Mouse (Mus musculus) megakaryocyte, embryonic 14.5 days (primary cell): ENCODE measurements around the gene Auh. TPM values are rescaled to one million over a fixed set of nuclear protein-coding genes. Genes with fewer than 3 reads are reported as not detected.

Experiments
- H3K27me3 ChIP-seq: replicated peaks from 2 replicates; pipeline ENCODE3; 2012; ENCODE audit warnings: inconsistent platforms
- H3K36me3 ChIP-seq: replicated peaks from 2 replicates; pipeline ENCODE3; 2012; ENCODE audit warnings: low read length, inconsistent platforms, mixed read lengths
- H3K4me1 ChIP-seq: 2 replicates; pipeline ENCODE4 v1.6.1; 2012; ENCODE audit warnings: inconsistent platforms
- H3K4me3 ChIP-seq: replicated peaks from 2 replicates; pipeline ENCODE3; 2012; ENCODE audit warnings: moderate library complexity, mild to moderate bottlenecking, inconsistent platforms
- H3K9me3 ChIP-seq: 2 replicates; pipeline ENCODE4 v1.6.1; 2012; ENCODE audit warnings: inconsistent platforms
- FLI1 ChIP-seq: IDR thresholded peaks from 2 replicates; pipeline ENCODE4 v1.6.1; 2012; ENCODE audit warnings: low read length, inconsistent platforms, mixed read lengths
- GATA1 ChIP-seq: IDR thresholded peaks from 3 replicates; pipeline ENCODE4 v1.6.1; 2012; ENCODE audit warnings: mixed read lengths, low read length, inconsistent platforms, borderline replicate concordance
- polyA plus RNA-seq: library from polyadenylated mRNA; stranded (reverse); fragments of >175 nt; gene quantifications from 2 replicates; pipeline ENCODE4 v1.2.3, GENCODE M21; 2012; ENCODE audit warnings: low replicate concordance; ENCODE audit not compliant: insufficient read depth

Gene Auh
- polyA plus RNA-seq, 1 experiment: 30.9 TPM

DNA sequence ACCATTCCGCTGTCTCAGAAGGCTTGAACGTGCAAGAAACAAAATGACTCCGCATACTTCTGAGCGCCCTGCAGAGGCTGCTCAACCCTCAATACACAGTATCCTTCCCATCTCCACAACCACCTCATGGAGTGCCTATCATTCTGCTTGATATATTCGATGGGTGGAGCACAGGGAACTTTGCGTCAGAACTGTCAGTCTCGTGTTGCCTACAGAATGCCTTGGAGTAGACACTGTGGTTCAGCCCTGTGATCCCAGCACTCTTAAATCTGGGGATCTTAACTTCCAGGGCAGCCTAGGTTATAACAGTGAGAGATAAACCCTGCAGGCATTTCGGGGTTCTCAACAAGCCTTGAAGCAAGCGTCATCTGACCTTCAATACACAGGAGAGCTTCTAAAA is 1.1 kb downstream of the Auh start:
- Histone ChIP-seq H3K27me3 (peaks cover 7% of the 10 kb centered on the region), H3K9me3 (no peaks in the 10 kb centered on the region), H3K4me3 (peak overlapping the region; percentile 100), H3K36me3 (peaks cover 33% of the 10 kb centered on the region), H3K4me1 (peaks cover 61% of the 10 kb centered on the region)
- TF ChIP-seq FLI1 (no peak), GATA1 (no peak)

DNA sequence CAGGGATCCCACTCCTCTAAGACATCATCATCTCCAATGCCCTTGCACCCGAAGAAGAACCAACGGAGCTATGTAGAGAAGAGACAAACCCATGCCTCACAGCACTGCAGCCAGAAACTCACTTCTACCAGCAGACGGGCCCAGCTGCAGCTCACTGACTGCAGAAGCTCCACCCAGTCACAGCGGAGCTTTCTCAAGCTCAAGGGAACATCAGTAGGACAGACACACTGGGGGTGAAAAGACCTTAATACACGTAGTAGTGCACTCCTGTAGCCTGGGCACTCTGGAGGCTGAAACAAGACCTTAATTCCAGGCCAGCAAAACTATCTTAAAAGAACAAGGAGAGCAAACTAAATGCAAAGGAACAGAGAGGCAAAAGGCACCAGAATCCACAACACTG is 5.0 kb downstream of the Auh start:
- Histone ChIP-seq H3K4me3 (no peak overlapping the region), H3K4me1 (peaks cover 87% of the 10 kb centered on the region), H3K27me3 (no peaks in the 10 kb centered on the region), H3K36me3 (peaks cover 61% of the 10 kb centered on the region), H3K9me3 (no peaks in the 10 kb centered on the region)
- no peak for TF ChIP-seq FLI1
- no peak for TF ChIP-seq GATA1

DNA sequence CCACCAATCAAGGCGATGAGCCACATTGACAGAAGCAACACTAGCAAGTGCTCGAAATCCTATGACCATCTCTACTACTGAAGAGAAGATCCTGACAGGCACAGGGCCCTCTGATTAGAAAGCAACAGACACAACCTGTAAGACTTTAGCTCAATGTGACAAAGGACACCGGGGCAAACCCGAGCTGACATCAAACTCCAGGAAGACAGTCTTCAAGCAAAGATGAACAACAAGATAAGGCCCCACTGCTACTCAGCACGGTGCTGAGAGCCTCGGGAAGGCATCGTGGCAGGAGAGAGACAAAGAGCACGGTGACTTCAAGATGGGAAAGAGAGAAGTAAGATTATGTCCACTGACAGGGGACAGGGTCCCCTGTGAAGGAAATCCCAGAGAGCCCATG is 7.5 kb downstream of the Auh start:
- H3K4me1 ChIP-seq: peaks cover 86% of the 10 kb centered on the region
- H3K27me3 ChIP-seq: no peaks in the 10 kb centered on the region
- H3K9me3 ChIP-seq: no peaks in the 10 kb centered on the region
- H3K36me3 ChIP-seq: peaks cover 78% of the 10 kb centered on the region
- TF ChIP-seq FLI1: no peak
- no peak for TF ChIP-seq GATA1
- H3K4me3 ChIP-seq: no peak overlapping the region

DNA sequence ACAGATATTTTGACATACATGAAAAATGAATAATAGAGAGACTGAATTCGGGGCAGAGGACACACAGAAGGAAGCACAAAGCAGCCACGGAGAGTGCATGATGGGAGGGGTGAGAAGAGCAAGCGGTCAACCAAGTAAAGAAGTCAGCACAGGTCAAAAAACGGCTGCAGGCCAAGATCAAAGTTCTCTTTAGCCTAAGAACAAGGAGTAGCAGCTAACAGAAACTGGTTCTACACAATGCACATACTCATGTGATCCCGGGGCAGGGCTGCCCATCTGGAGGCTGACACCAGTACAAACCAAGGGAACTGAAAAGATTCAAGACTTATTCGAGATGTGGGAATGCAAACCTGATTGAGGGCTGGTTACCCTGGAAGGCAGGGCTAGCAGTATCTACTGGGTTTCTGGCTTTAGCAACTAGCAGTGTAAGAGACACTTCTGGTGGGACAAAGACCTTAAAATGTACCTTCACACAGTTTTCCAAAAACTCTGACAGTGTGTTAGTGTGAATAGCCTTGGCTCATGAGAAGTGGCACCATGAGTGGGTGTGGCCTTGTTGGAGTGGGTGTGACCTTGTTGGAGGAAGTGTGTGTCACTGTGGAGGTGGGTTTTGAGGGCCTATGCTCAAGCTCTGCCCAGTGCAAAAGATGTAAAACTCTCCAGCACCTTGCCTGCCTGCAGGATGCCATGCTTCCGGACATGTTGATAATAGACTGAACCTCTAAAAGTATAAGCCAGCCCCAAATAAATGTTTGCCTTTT is 8.2 kb downstream of the Auh start:
- no peaks in the 10 kb centered on the region for H3K9me3 ChIP-seq
- H3K36me3 ChIP-seq: peaks cover 78% of the 10 kb centered on the region
- no peak for TF ChIP-seq FLI1
- no peak for TF ChIP-seq GATA1
- H3K27me3 ChIP-seq: no peaks in the 10 kb centered on the region
- H3K4me3 ChIP-seq: no peak overlapping the region
- H3K4me1 ChIP-seq: peaks cover 87% of the 10 kb centered on the region

DNA sequence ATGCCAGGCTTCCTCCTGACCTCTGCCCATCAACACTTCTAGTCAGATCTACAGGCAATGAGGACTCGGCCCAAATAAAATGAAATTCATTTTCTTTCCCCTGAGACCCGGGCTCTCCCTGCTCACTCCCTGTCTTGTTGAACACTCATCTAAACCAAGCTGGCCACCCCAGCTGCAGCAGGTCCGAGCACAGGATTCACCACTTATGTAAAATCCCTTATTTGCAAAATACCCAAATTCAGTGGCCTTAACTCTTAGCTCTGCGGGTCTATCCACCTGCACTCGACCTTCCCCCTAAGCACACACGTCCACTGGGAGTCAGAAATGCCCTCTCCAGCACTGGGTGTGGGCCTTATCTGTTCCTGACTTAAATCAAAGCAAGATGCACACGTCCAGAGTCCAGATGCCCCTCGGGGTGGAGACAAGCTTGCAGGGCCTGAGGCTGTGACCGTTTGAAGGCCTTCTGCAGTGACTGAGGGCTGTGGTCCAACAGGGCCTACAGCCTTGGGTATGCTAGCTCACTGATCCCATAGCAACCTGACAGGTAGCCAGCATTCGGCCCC is 9.6 kb downstream of the Auh start:
- Histone ChIP-seq H3K4me3 (no peak overlapping the region), H3K27me3 (no peaks in the 10 kb centered on the region), H3K9me3 (no peaks in the 10 kb centered on the region), H3K36me3 (peaks cover 77% of the 10 kb centered on the region), H3K4me1 (peaks cover 93% of the 10 kb centered on the region)
- TF ChIP-seq GATA1 (no peak), FLI1 (no peak)

DNA sequence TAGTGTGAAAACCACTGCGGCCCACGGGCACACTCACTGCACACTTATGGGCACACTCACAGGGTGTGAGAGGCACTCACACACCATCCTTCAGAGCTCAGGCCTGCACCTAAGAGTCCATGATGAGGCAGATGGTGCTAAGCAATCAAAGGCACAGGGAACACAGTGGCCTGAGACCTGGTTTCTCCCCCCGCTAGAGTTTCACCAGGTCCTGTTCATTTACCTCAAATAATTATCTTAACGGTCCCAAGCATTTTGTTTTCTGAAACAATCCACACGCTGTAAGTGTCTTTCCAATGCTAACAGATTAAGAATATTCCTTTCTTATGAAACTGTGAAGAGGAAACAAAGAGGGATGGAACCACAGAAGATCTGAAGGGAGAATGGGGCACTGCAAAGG is 11.1 kb downstream of the Auh start:
- H3K9me3 ChIP-seq: no peaks in the 10 kb centered on the region
- TF ChIP-seq GATA1 (no peak), FLI1 (no peak)
- no peaks in the 10 kb centered on the region for H3K27me3 ChIP-seq
- peaks cover 93% of the 10 kb centered on the region for H3K4me1 ChIP-seq
- peaks cover 75% of the 10 kb centered on the region for H3K36me3 ChIP-seq
- no peak overlapping the region for H3K4me3 ChIP-seq

DNA sequence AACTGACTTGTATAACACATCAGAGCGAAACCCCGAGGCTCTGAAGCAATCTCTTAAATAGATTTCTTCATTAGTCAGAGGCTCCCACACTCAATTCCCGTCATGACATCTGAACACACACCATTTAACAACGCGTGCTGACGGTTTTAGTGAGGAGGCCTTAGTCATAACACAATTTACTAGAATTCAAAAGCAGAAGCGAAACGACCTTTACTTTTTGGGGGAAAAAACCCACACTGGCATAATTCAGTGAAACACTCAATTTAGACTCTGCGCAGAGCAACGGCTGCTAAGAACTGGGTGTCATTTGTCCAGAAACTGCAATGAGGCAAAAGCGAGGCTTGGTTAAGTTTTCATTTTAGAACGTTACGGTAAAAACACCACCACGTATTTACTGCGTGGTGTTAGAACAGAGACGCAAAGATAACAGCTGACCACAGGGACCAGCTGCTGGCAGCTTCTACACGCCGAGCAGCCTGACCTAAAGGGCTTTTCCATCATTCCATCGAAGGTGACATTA is 14.8 kb downstream of the Auh start:
- peaks cover 82% of the 10 kb centered on the region for H3K36me3 ChIP-seq
- no peak for TF ChIP-seq FLI1
- TF ChIP-seq GATA1: no peak
- no peaks in the 10 kb centered on the region for H3K9me3 ChIP-seq
- H3K27me3 ChIP-seq: no peaks in the 10 kb centered on the region
- H3K4me3 ChIP-seq: peak overlapping the region; percentile 74
- peaks cover 92% of the 10 kb centered on the region for H3K4me1 ChIP-seq

DNA sequence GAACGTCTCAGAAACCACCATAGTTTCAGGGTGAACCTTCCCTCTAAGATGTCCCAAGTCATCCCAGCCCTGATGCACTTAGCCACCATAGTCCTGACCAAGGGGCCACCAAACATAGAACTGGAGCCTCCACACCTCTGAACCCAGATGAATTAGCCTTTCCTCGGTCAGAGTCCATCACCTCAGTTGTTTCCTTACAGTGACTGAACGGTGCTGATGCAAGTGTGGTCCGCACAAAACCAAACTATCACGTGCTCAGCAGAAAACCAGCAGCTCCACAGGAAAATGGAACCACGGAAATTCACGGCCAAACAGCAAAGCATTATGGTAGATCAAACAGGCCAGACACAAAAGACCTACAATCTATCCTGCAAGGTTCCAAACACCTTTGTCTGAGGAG is 15.6 kb downstream of the Auh start:
- H3K36me3 ChIP-seq: peaks cover 82% of the 10 kb centered on the region

DNA sequence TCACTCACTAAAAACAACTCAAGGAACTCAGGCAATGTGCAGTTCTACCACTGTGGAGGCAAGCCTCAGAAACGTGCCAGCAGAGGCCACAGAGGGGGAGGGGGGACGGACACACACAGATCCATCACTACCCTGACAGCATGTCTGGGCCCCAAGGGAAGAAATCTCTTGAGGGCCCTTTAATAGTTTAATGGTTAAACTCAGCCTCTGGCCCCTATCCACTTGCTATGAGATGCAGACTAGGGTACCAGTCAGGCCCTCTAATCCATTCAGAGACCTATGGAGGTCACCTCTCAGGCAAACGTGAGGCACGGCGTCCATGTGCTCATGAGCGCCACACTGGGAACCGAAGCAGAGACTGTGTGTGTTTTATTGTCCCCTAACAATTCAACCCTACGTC is 17.0 kb downstream of the Auh start:
- no peak for TF ChIP-seq FLI1
- TF ChIP-seq GATA1: no peak
- Histone ChIP-seq H3K36me3 (peaks cover 82% of the 10 kb centered on the region), H3K4me3 (no peak overlapping the region), H3K27me3 (no peaks in the 10 kb centered on the region), H3K4me1 (peaks cover 93% of the 10 kb centered on the region), H3K9me3 (peaks cover 4% of the 10 kb centered on the region; the same call in 1 of the 2 replicates)

More for the DNA sequence above, 15.6 kb downstream of the Auh start:
- Histone ChIP-seq H3K4me1 (peaks cover 92% of the 10 kb centered on the region), H3K4me3 (peak overlapping the region; percentile 18), H3K9me3 (no peaks in the 10 kb centered on the region), H3K27me3 (no peaks in the 10 kb centered on the region)
- TF ChIP-seq FLI1 (no peak), GATA1 (no peak)

DNA sequence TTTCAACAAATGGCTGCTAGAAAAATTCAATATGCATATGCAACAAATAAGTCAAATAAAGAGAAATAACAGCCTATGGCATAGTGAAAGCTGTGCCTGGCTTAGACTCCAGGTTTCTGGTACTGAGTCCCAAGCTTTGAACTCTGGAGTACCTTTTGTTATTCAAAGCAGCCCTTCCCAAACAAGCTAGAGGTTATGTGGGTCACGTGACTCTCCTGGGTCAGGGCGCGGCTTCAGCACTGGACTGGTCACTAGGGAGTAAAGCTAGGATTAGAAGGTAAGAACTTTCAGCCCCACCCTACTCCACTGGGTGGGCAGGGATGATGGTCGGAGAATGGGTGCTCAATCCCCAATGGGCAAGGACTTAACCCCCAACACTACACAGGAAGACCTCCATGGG is 18.2 kb downstream of the Auh start:
- Histone ChIP-seq H3K36me3 (peaks cover 83% of the 10 kb centered on the region), H3K4me3 (no peak overlapping the region), H3K27me3 (no peaks in the 10 kb centered on the region), H3K9me3 (peaks cover 7% of the 10 kb centered on the region; the same call in 1 of the 2 replicates), H3K4me1 (peaks cover 85% of the 10 kb centered on the region)
- TF ChIP-seq GATA1 (no peak), FLI1 (no peak)
